9 mouse cellular contexts compared by ENCODE assay signal in the genomic region with DNA sequence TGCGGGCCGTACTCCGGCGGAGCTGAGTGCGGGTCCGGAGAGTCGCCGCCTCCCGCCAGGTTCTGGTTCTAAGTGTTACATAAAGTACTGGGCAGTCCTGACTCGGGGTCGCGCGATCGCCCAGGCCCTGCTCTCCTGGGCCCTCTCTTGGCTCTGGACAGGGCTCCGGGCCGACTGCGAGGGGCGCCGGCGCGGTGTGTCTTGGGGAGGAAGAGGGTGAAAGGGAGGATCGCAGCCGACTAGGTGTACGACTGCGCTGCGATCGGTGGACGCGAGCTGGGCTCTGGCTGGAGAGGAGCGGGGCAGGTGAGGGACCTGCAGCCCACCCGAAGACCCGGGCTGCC. TPM values are rescaled to one million over a fixed set of nuclear protein-coding genes. Genes with fewer than 3 reads are reported as not detected.
DNase-seq lines count a peak whose midpoint lies in the region; ATAC-seq and TF ChIP-seq lines count a peak whose summit lies in the region.
"Had no signal": no experiment of that assay in that cellular context is flagged by ENCODE, and none has a peak within 500 bp of the region (broad histone marks: within the 10 kb centered on the region; RNA-seq: fewer than 3 reads in every experiment).

No protein-coding gene starts in this region.

- WGBS in heart, embryonic 13.5 days = under 1% methylated on average over 32 of the region's 32 CpGs
- WGBS in embryonic facial prominence, embryonic 14.5 days = 0% methylated on average over 22 of the region's 32 CpGs
- under 1% methylated on average over 29 of the region's 32 CpGs for WGBS in neural tube, embryonic 12.5 days

- H3K9ac ChIP-seq in heart, embryonic 13.5 days = peak overlapping the region; percentile 94
- H3K9ac ChIP-seq in embryonic facial prominence, embryonic 14.5 days (ENCODE audit: low read depth, low read length) = peak overlapping the region; percentile 92
- H3K9ac ChIP-seq in neural tube, embryonic 12.5 days = peak overlapping the region; percentile 97

- H3ac ChIP-seq in C2C12 (ENCODE audit: control insufficient read depth, insufficient read length, low read depth) = peak overlapping the region; percentile 75

- intact Hi-C loops in heart, postnatal 14 days (cut with DNase I) = no loop called here
- intact Hi-C loops in gastrocnemius, postnatal 14 days (cut with DNase I; ENCODE audit: low total_unique reads) = no loop called here

- no peak for ATAC-seq in heart, embryonic 13.5 days (ENCODE audit: extremely low read depth, insufficient number of reproducible peaks, low FRiP score, low TSS enrichment)
- ATAC-seq in embryonic facial prominence, embryonic 14.5 days (ENCODE audit: low read depth) = no peak
- 0 out of 2 replicates have a peak, but pooled peaks have one; percentile 0 for ATAC-seq in neural tube, embryonic 12.5 days (ENCODE audit: low FRiP score, low read depth)

- H3K27me3 ChIP-seq in heart, embryonic 13.5 days (replicated peaks) = no peaks in the 10 kb centered on the region
- H3K27me3 ChIP-seq in C2C12 (ENCODE audit: control insufficient read depth, insufficient read depth, insufficient read length) = no peaks in the 10 kb centered on the region
- no peaks in the 10 kb centered on the region for H3K27me3 ChIP-seq in embryonic facial prominence, embryonic 14.5 days (replicated peaks; ENCODE audit: control insufficient read depth, insufficient read depth, low read length)
- no peaks in the 10 kb centered on the region for H3K27me3 ChIP-seq in neural tube, embryonic 12.5 days (replicated peaks)
- H3K27me3 ChIP-seq: Patski had no signal

- H3K4me1 ChIP-seq in heart, embryonic 13.5 days = peaks cover 29% of the 10 kb centered on the region
- H3K4me1 ChIP-seq in embryonic facial prominence, embryonic 14.5 days (ENCODE audit: control insufficient read depth, insufficient read depth, low read length) = peaks cover 19% of the 10 kb centered on the region
- peaks cover 17% of the 10 kb centered on the region for H3K4me1 ChIP-seq in neural tube, embryonic 12.5 days

- H3K9me3 ChIP-seq in heart, embryonic 13.5 days = no peaks in the 10 kb centered on the region
- H3K9me3 ChIP-seq in embryonic facial prominence, embryonic 14.5 days (ENCODE audit: control insufficient read depth, low read length) = no peaks in the 10 kb centered on the region
- H3K9me3 ChIP-seq in neural tube, embryonic 12.5 days = no peaks in the 10 kb centered on the region

- DNase-seq in heart, postnatal 14 days = no peak
- no peak for DNase-seq in embryonic facial prominence, embryonic 14.5 days (ENCODE audit: low spot score)
- peak; percentile 38 to 80 for DNase-seq in kidney, postnatal 25 days
- no peak for DNase-seq in ovary, postnatal 36 days (ENCODE audit: low spot score)
- DNase-seq in gastrocnemius, postnatal 14 days = no peak

- TF ChIP-seq CTCF in C2C12 (IDR thresholded peaks at IDR 0.05; ENCODE audit: control insufficient read depth, insufficient read depth, insufficient read length) = no peak

- peaks cover 36% of the 10 kb centered on the region for H3K79me3 ChIP-seq in C2C12 (ENCODE audit: low read depth)

- peak overlapping the region; percentile 81 for H3K4me2 ChIP-seq in heart, embryonic 13.5 days
- H3K4me2 ChIP-seq in embryonic facial prominence, embryonic 14.5 days (ENCODE audit: low read depth, low read length) = peak overlapping the region; percentile 68
- peak overlapping the region; percentile 75 for H3K4me2 ChIP-seq in neural tube, embryonic 12.5 days (replicated peaks)

- peak overlapping the region; percentile 85 for H3K4me3 ChIP-seq in heart, embryonic 13.5 days
- H3K4me3 ChIP-seq in C2C12 (ENCODE audit: insufficient read depth, poor library complexity, severe bottlenecking) = peak overlapping the region; percentile 71
- H3K4me3 ChIP-seq in embryonic facial prominence, embryonic 14.5 days (ENCODE audit: low read depth, low read length) = peak overlapping the region; percentile 72
- H3K4me3 ChIP-seq in neural tube, embryonic 12.5 days = peak overlapping the region; percentile 95

- H3K27ac ChIP-seq in heart, embryonic 13.5 days (replicated peaks) = peak overlapping the region; percentile 99
- H3K27ac ChIP-seq in embryonic facial prominence, embryonic 14.5 days (replicated peaks; ENCODE audit: low read depth, low read length) = peak overlapping the region; percentile 97
- H3K27ac ChIP-seq in neural tube, embryonic 12.5 days = peak overlapping the region; percentile 99

- peaks cover 55% of the 10 kb centered on the region for H3K79me2 ChIP-seq in C2C12 (ENCODE audit: control insufficient read depth, insufficient read depth)

- peaks cover 14% of the 10 kb centered on the region for H3K36me3 ChIP-seq in heart, embryonic 13.5 days
- peaks cover 16% of the 10 kb centered on the region for H3K36me3 ChIP-seq in C2C12 (ENCODE audit: control insufficient read depth, insufficient read depth)
- H3K36me3 ChIP-seq in embryonic facial prominence, embryonic 14.5 days (ENCODE audit: control insufficient read depth, insufficient read depth, low read length) = peaks cover 12% of the 10 kb centered on the region
- peaks cover 13% of the 10 kb centered on the region for H3K36me3 ChIP-seq in neural tube, embryonic 12.5 days

TF ChIP-seq in C2C12, 6 proteins besides CTCF, POLR2A, EP300 and RAD21:
- no peak for TF ChIP-seq CEBPB (IDR thresholded peaks at IDR 0.05; ENCODE audit: low read depth)
- TF ChIP-seq MYOG (IDR thresholded peaks at IDR 0.05; ENCODE audit: control insufficient read depth, extremely low read depth, insufficient read length) = no peak
- TF ChIP-seq MYOD1 (IDR thresholded peaks at IDR 0.05; ENCODE audit: control insufficient read depth, insufficient read length, low read depth) = no peak
TF ChIP-seq in C2C12: peak in this region for 0.

RNA-seq across cellular contexts. Expression of gene Ing1, which starts 2.0 kb away (rescaled TPM):
- polyA plus RNA-seq in heart, embryonic 13.5 days (2015; fragmentation: Nextera tagmentation; extraction: Ambion mirVana) = 20.7 and 21.0 TPM in 2 replicates
- total RNA-seq in heart, postnatal 14 days (2021) = 10 to 100 TPM; 23.6 to 24.2 TPM
- 22.3 TPM for polyA plus RNA-seq in C2C12 (2012; fragmentation: generic; extraction: Trizol)
- 35.9 and 36.9 TPM in 2 replicates for polyA plus RNA-seq in embryonic facial prominence, embryonic 14.5 days (2014; fragmentation: Nextera tagmentation; extraction: Ambion mirVana)
- polyA plus RNA-seq in neural tube, embryonic 12.5 days (2016; fragmentation: Nextera tagmentation; extraction: Ambion mirVana) = 59.1 and 59.8 TPM in 2 replicates
- total RNA-seq in gastrocnemius, postnatal 14 days (2021) = 10 to 100 TPM; 21.0 to 21.2 TPM

RNA-seq across cellular contexts. Expression of gene Cars2, which starts 6.8 kb away (rescaled TPM):
- polyA plus RNA-seq in heart, embryonic 13.5 days (2015; fragmentation: Nextera tagmentation; extraction: Ambion mirVana) = 24.8 and 27.1 TPM in 2 replicates
- total RNA-seq in heart, postnatal 14 days (2021) = 10 to 100 TPM; 37.0 TPM
- 19.0 TPM for polyA plus RNA-seq in C2C12 (2012; fragmentation: generic; extraction: Trizol)
- polyA plus RNA-seq in embryonic facial prominence, embryonic 14.5 days (2014; fragmentation: Nextera tagmentation; extraction: Ambion mirVana) = 22.5 and 23.6 TPM in 2 replicates
- 20.7 and 22.7 TPM in 2 replicates for polyA plus RNA-seq in neural tube, embryonic 12.5 days (2016; fragmentation: Nextera tagmentation; extraction: Ambion mirVana)
- total RNA-seq in gastrocnemius, postnatal 14 days (2021) = 10 to 100 TPM; 12.8 to 13.8 TPM

Comparison
In these comparisons a context has a peak if more than half of its experiments do, and no peak if none do; other contexts are left out.
1. DNase-seq: peak in kidney, postnatal 25 days (2 of 2); none in heart, postnatal 14 days (0 of 2), embryonic facial prominence, embryonic 14.5 days (single experiment), ovary, postnatal 36 days (single experiment) and gastrocnemius, postnatal 14 days (single experiment).
2. Peak in every context shown above with its lines, with median percentiles within 50 percentile points of each other: H3K27ac ChIP-seq, H3K4me2 ChIP-seq, H3K4me3 ChIP-seq and H3K9ac ChIP-seq.